Mouse (Mus musculus): ENCODE measurements around the gene Camkk2. TPM values are rescaled to one million over a fixed set of nuclear protein-coding genes. Genes with fewer than 3 reads are reported as not detected.

Gene Camkk2
- polyA plus RNA-seq, 1 experiment, result 21.2 TPM

GRCm38 (mm10) chr5:122730776-122731175 is 48.4 kb downstream of the Camkk2 start:
- Histone ChIP-seq H3K36me3 (ENCODE audit: control insufficient read depth, insufficient read depth, low read length) (peaks cover 9% of the 10 kb centered on the region), H3K4me1 (ENCODE audit: control insufficient read depth, insufficient read depth, insufficient read length) (peaks cover 16% of the 10 kb centered on the region; the same call in 1 of the 2 replicates), H3K27me3 (ENCODE audit: control insufficient read depth, insufficient read depth, low read length) (no peaks in the 10 kb centered on the region), H3K4me3 (ENCODE audit: extremely low read depth, insufficient read depth, insufficient read length) (no peak overlapping the region), H3K27ac (ENCODE audit: insufficient read depth, low read length) (no peak overlapping the region)
- WGBS, result 84% methylated on average over 10 of the region's 10 CpGs
- TF ChIP-seq CTCF (IDR thresholded peaks at IDR 0.05; ENCODE audit: extremely low read depth, insufficient read depth, insufficient read length, insufficient replicate concordance) (no peak; the same call in 1 of the 2 replicates), POLR2A (IDR thresholded peaks at IDR 0.05; ENCODE audit: low read depth, low read length) (no peak)
- no peak for DNase-seq (ENCODE audit: low read depth in 1 of 2, low spot score in 2 of 2)

- Histone ChIP-seq H3K4me1 (ENCODE audit: control insufficient read depth, insufficient read depth, insufficient read length) (peaks cover 7% of the 10 kb centered on the region; the same call in 1 of the 2 replicates), H3K36me3 (ENCODE audit: control insufficient read depth, insufficient read depth, low read length) (peaks cover 9% of the 10 kb centered on the region), H3K4me3 (ENCODE audit: extremely low read depth, insufficient read depth, insufficient read length) (no peak overlapping the region), H3K27ac (ENCODE audit: insufficient read depth, low read length) (no peak overlapping the region), H3K27me3 (ENCODE audit: control insufficient read depth, insufficient read depth, low read length) (no peaks in the 10 kb centered on the region)
- TF ChIP-seq CTCF (IDR thresholded peaks at IDR 0.05; ENCODE audit: extremely low read depth, insufficient read depth, insufficient read length, insufficient replicate concordance) (no peak), POLR2A (IDR thresholded peaks at IDR 0.05; ENCODE audit: low read depth, low read length) (no peak)
- DNase-seq (ENCODE audit: low read depth in 1 of 2, low spot score in 2 of 2), result no peak
- 94% methylated on average over 7 of the region's 7 CpGs for WGBS
Observed at GRCm38 (mm10) chr5:122727096-122727495, 52.1 kb downstream of the Camkk2 start.

GRCm38 (mm10) chr5:122726595-122726994 is 52.6 kb downstream of the Camkk2 start:
- Histone ChIP-seq H3K4me3 (ENCODE audit: extremely low read depth, insufficient read depth, insufficient read length) (no peak overlapping the region), H3K36me3 (ENCODE audit: control insufficient read depth, insufficient read depth, low read length) (peaks cover 9% of the 10 kb centered on the region), H3K27me3 (ENCODE audit: control insufficient read depth, insufficient read depth, low read length) (no peaks in the 10 kb centered on the region), H3K27ac (ENCODE audit: insufficient read depth, low read length) (no peak overlapping the region), H3K4me1 (ENCODE audit: control insufficient read depth, insufficient read depth, insufficient read length) (peaks cover 4% of the 10 kb centered on the region; the same call in 1 of the 2 replicates)
- no peak for DNase-seq (ENCODE audit: low read depth in 1 of 2, low spot score in 2 of 2)
- 91% methylated on average over 5 of the region's 5 CpGs for WGBS
- TF ChIP-seq POLR2A (IDR thresholded peaks at IDR 0.05; ENCODE audit: low read depth, low read length), result no peak
- no peak for TF ChIP-seq CTCF (IDR thresholded peaks at IDR 0.05; ENCODE audit: extremely low read depth, insufficient read depth, insufficient read length, insufficient replicate concordance)

GRCm38 (mm10) chr5:122726068-122726467 is 53.1 kb downstream of the Camkk2 start:
- Histone ChIP-seq H3K36me3 (ENCODE audit: control insufficient read depth, insufficient read depth, low read length) (peaks cover 9% of the 10 kb centered on the region), H3K4me1 (ENCODE audit: control insufficient read depth, insufficient read depth, insufficient read length) (no peaks in the 10 kb centered on the region), H3K27ac (ENCODE audit: insufficient read depth, low read length) (no peak overlapping the region), H3K4me3 (ENCODE audit: extremely low read depth, insufficient read depth, insufficient read length) (no peak overlapping the region), H3K27me3 (ENCODE audit: control insufficient read depth, insufficient read depth, low read length) (no peaks in the 10 kb centered on the region)
- DNase-seq (ENCODE audit: low read depth in 1 of 2, low spot score in 2 of 2), result peak; percentile 57 to 59
- TF ChIP-seq POLR2A (IDR thresholded peaks at IDR 0.05; ENCODE audit: low read depth, low read length) (no peak), CTCF (IDR thresholded peaks at IDR 0.05; ENCODE audit: extremely low read depth, insufficient read depth, insufficient read length, insufficient replicate concordance) (peak; percentile 14; the same call in 1 of the 2 replicates)
- WGBS, result 26% methylated on average over 7 of the region's 7 CpGs

GRCm38 (mm10) chr5:122725453-122725852 is 53.8 kb downstream of the Camkk2 start:
- no peak for TF ChIP-seq POLR2A (IDR thresholded peaks at IDR 0.05; ENCODE audit: low read depth, low read length)
- no peak for TF ChIP-seq CTCF (IDR thresholded peaks at IDR 0.05; ENCODE audit: extremely low read depth, insufficient read depth, insufficient read length, insufficient replicate concordance)
- WGBS, result 89% methylated on average over 13 of the region's 13 CpGs
- Histone ChIP-seq H3K4me3 (ENCODE audit: extremely low read depth, insufficient read depth, insufficient read length) (no peak overlapping the region), H3K27me3 (ENCODE audit: control insufficient read depth, insufficient read depth, low read length) (no peaks in the 10 kb centered on the region), H3K36me3 (ENCODE audit: control insufficient read depth, insufficient read depth, low read length) (peaks cover 9% of the 10 kb centered on the region), H3K27ac (ENCODE audit: insufficient read depth, low read length) (no peak overlapping the region), H3K4me1 (ENCODE audit: control insufficient read depth, insufficient read depth, insufficient read length) (no peaks in the 10 kb centered on the region)
- no peak for DNase-seq (ENCODE audit: low read depth in 1 of 2, low spot score in 2 of 2)

GRCm38 (mm10) chr5:122719168-122719567 is 60.0 kb downstream of the Camkk2 start:
- WGBS, result 57% methylated on average over 8 of the region's 8 CpGs

GRCm38 (mm10) chr5:122718400-122718799 is 60.8 kb downstream of the Camkk2 start:
- H3K27ac ChIP-seq (ENCODE audit: insufficient read depth, low read length), result no peak overlapping the region
- no peaks in the 10 kb centered on the region; the same call in 1 of the 2 replicates for H3K4me1 ChIP-seq (ENCODE audit: control insufficient read depth, insufficient read depth, insufficient read length)
- peaks cover 10% of the 10 kb centered on the region for H3K36me3 ChIP-seq (ENCODE audit: control insufficient read depth, insufficient read depth, low read length)
- 61% methylated on average over 7 of the region's 7 CpGs for WGBS
- no peak overlapping the region for H3K4me3 ChIP-seq (ENCODE audit: extremely low read depth, insufficient read depth, insufficient read length)
- no peaks in the 10 kb centered on the region for H3K27me3 ChIP-seq (ENCODE audit: control insufficient read depth, insufficient read depth, low read length)
- DNase-seq (ENCODE audit: low read depth in 1 of 2, low spot score in 2 of 2), result no peak
- TF ChIP-seq POLR2A (IDR thresholded peaks at IDR 0.05; ENCODE audit: low read depth, low read length), result no peak
- TF ChIP-seq CTCF (IDR thresholded peaks at IDR 0.05; ENCODE audit: extremely low read depth, insufficient read depth, insufficient read length, insufficient replicate concordance), result no peak

More at GRCm38 (mm10) chr5:122719168-122719567, 60.0 kb downstream of the Camkk2 start:
- H3K36me3 ChIP-seq (ENCODE audit: control insufficient read depth, insufficient read depth, low read length), result peaks cover 8% of the 10 kb centered on the region
- peak overlapping the region; percentile 13; the same call in 1 of the 2 replicates for H3K27ac ChIP-seq (ENCODE audit: insufficient read depth, low read length)
- TF ChIP-seq POLR2A (IDR thresholded peaks at IDR 0.05; ENCODE audit: low read depth, low read length), result no peak
- TF ChIP-seq CTCF (IDR thresholded peaks at IDR 0.05; ENCODE audit: extremely low read depth, insufficient read depth, insufficient read length, insufficient replicate concordance), result no peak
- H3K4me1 ChIP-seq (ENCODE audit: control insufficient read depth, insufficient read depth, insufficient read length), result no peaks in the 10 kb centered on the region; the same call in 1 of the 2 replicates
- H3K27me3 ChIP-seq (ENCODE audit: control insufficient read depth, insufficient read depth, low read length), result no peaks in the 10 kb centered on the region
- peak in 1 of 2 experiments; percentile 58 for DNase-seq (ENCODE audit: low read depth in 1 of 2, low spot score in 2 of 2)
- no peak overlapping the region for H3K4me3 ChIP-seq (ENCODE audit: extremely low read depth, insufficient read depth, insufficient read length)
